Mouse (Mus musculus): ENCODE data around the gene Magi2. TPM values are rescaled to one million over a fixed set of nuclear protein-coding genes. Genes with fewer than 3 reads are reported as not detected.

Magi2 gene
- polyA plus RNA-seq, 1 experiment = 0.60 TPM

- Histone ChIP-seq H3K27ac (ENCODE audit: insufficient read depth, low read depth, low read length) (no peak overlapping the region), H3K36me3 (ENCODE audit: control insufficient read depth, insufficient read depth, low read length) (no peaks in the 10 kb centered on the region), H3K4me1 (ENCODE audit: control insufficient read depth, insufficient read depth, insufficient read length, low read length) (no peaks in the 10 kb centered on the region), H3K4me3 (ENCODE audit: low read depth, low read length) (no peak overlapping the region), H3K27me3 (ENCODE audit: control insufficient read depth, insufficient read depth, low read length) (no peaks in the 10 kb centered on the region)
- TF ChIP-seq CTCF (IDR thresholded peaks at IDR 0.05; ENCODE audit: extremely low read depth, insufficient read length, insufficient replicate concordance, low read depth, low read length) (no peak), POLR2A (IDR thresholded peaks at IDR 0.05; ENCODE audit: low read depth, low read length) (no peak)
These were observed 15.0 kb downstream of the Magi2 start for GRCm38 (mm10) chr5:19241797-19242196.

GRCm38 (mm10) chr5:19246426-19246825 lies 19.6 kb downstream of the Magi2 start:
- H3K27me3 ChIP-seq (ENCODE audit: control insufficient read depth, insufficient read depth, low read length) = no peaks in the 10 kb centered on the region
- no peaks in the 10 kb centered on the region for H3K4me1 ChIP-seq (ENCODE audit: control insufficient read depth, insufficient read depth, insufficient read length, low read length)
- no peaks in the 10 kb centered on the region for H3K36me3 ChIP-seq (ENCODE audit: control insufficient read depth, insufficient read depth, low read length)
- H3K4me3 ChIP-seq (ENCODE audit: low read depth, low read length) = no peak overlapping the region
- TF ChIP-seq CTCF (IDR thresholded peaks at IDR 0.05; ENCODE audit: extremely low read depth, insufficient read length, insufficient replicate concordance, low read depth, low read length) (no peak), POLR2A (IDR thresholded peaks at IDR 0.05; ENCODE audit: low read depth, low read length) (no peak)
- H3K27ac ChIP-seq (ENCODE audit: insufficient read depth, low read depth, low read length) = no peak overlapping the region
- WGBS = 47% methylated on average over 2 of the region's 2 CpGs

- 69% methylated on average over 3 of the region's 3 CpGs for WGBS
- no peaks in the 10 kb centered on the region for H3K27me3 ChIP-seq (ENCODE audit: control insufficient read depth, insufficient read depth, low read length)
- no peak for TF ChIP-seq CTCF (IDR thresholded peaks at IDR 0.05; ENCODE audit: extremely low read depth, insufficient read length, insufficient replicate concordance, low read depth, low read length)
- no peak for TF ChIP-seq POLR2A (IDR thresholded peaks at IDR 0.05; ENCODE audit: low read depth, low read length)
- H3K27ac ChIP-seq (ENCODE audit: insufficient read depth, low read depth, low read length) = no peak overlapping the region
- no peaks in the 10 kb centered on the region for H3K4me1 ChIP-seq (ENCODE audit: control insufficient read depth, insufficient read depth, insufficient read length, low read length)
- H3K36me3 ChIP-seq (ENCODE audit: control insufficient read depth, insufficient read depth, low read length) = no peaks in the 10 kb centered on the region
- no peak overlapping the region for H3K4me3 ChIP-seq (ENCODE audit: low read depth, low read length)
These were observed 20.4 kb downstream of the Magi2 start for GRCm38 (mm10) chr5:19247266-19247665.

- Histone ChIP-seq H3K4me1 (ENCODE audit: control insufficient read depth, insufficient read depth, insufficient read length, low read length) (no peaks in the 10 kb centered on the region), H3K36me3 (ENCODE audit: control insufficient read depth, insufficient read depth, low read length) (no peaks in the 10 kb centered on the region), H3K27me3 (ENCODE audit: control insufficient read depth, insufficient read depth, low read length) (no peaks in the 10 kb centered on the region), H3K4me3 (ENCODE audit: low read depth, low read length) (no peak overlapping the region), H3K27ac (ENCODE audit: insufficient read depth, low read depth, low read length) (no peak overlapping the region)
- WGBS = 44% methylated on average over 5 of the region's 5 CpGs
- TF ChIP-seq POLR2A (IDR thresholded peaks at IDR 0.05; ENCODE audit: low read depth, low read length) = no peak
- no peak for TF ChIP-seq CTCF (IDR thresholded peaks at IDR 0.05; ENCODE audit: extremely low read depth, insufficient read length, insufficient replicate concordance, low read depth, low read length)
These were observed 36.0 kb downstream of the Magi2 start for GRCm38 (mm10) chr5:19262816-19263215.

- H3K4me3 ChIP-seq (ENCODE audit: low read depth, low read length) = no peak overlapping the region
- TF ChIP-seq CTCF (IDR thresholded peaks at IDR 0.05; ENCODE audit: extremely low read depth, insufficient read length, insufficient replicate concordance, low read depth, low read length) (no peak), POLR2A (IDR thresholded peaks at IDR 0.05; ENCODE audit: low read depth, low read length) (no peak)
- H3K27me3 ChIP-seq (ENCODE audit: control insufficient read depth, insufficient read depth, low read length) = no peaks in the 10 kb centered on the region
- H3K4me1 ChIP-seq (ENCODE audit: control insufficient read depth, insufficient read depth, insufficient read length, low read length) = no peaks in the 10 kb centered on the region
- no peaks in the 10 kb centered on the region for H3K36me3 ChIP-seq (ENCODE audit: control insufficient read depth, insufficient read depth, low read length)
- 74% methylated on average over 2 of the region's 2 CpGs for WGBS
- no peak overlapping the region for H3K27ac ChIP-seq (ENCODE audit: insufficient read depth, low read depth, low read length)
These were observed 37.8 kb downstream of the Magi2 start for GRCm38 (mm10) chr5:19264627-19265026.

GRCm38 (mm10) chr5:19292581-19292980 lies 65.7 kb downstream of the Magi2 start:
- Histone ChIP-seq H3K27me3 (ENCODE audit: control insufficient read depth, insufficient read depth, low read length) (no peaks in the 10 kb centered on the region), H3K4me3 (ENCODE audit: low read depth, low read length) (no peak overlapping the region), H3K36me3 (ENCODE audit: control insufficient read depth, insufficient read depth, low read length) (no peaks in the 10 kb centered on the region), H3K27ac (ENCODE audit: insufficient read depth, low read depth, low read length) (no peak overlapping the region), H3K4me1 (ENCODE audit: control insufficient read depth, insufficient read depth, insufficient read length, low read length) (no peaks in the 10 kb centered on the region)
- no peak for TF ChIP-seq POLR2A (IDR thresholded peaks at IDR 0.05; ENCODE audit: low read depth, low read length)
- TF ChIP-seq CTCF (IDR thresholded peaks at IDR 0.05; ENCODE audit: extremely low read depth, insufficient read length, insufficient replicate concordance, low read depth, low read length) = no peak
- 73% methylated on average over 3 of the region's 3 CpGs for WGBS

- Histone ChIP-seq H3K4me3 (ENCODE audit: low read depth, low read length) (no peak overlapping the region), H3K36me3 (ENCODE audit: control insufficient read depth, insufficient read depth, low read length) (no peaks in the 10 kb centered on the region), H3K27ac (ENCODE audit: insufficient read depth, low read depth, low read length) (no peak overlapping the region), H3K27me3 (ENCODE audit: control insufficient read depth, insufficient read depth, low read length) (no peaks in the 10 kb centered on the region), H3K4me1 (ENCODE audit: control insufficient read depth, insufficient read depth, insufficient read length, low read length) (no peaks in the 10 kb centered on the region)
- WGBS = 85% methylated on average over 6 of the region's 6 CpGs
- TF ChIP-seq CTCF (IDR thresholded peaks at IDR 0.05; ENCODE audit: extremely low read depth, insufficient read length, insufficient replicate concordance, low read depth, low read length) = no peak
- no peak for TF ChIP-seq POLR2A (IDR thresholded peaks at IDR 0.05; ENCODE audit: low read depth, low read length)
These were observed 79.8 kb downstream of the Magi2 start for GRCm38 (mm10) chr5:19306656-19307055.

- H3K36me3 ChIP-seq (ENCODE audit: control insufficient read depth, insufficient read depth, low read length) = no peaks in the 10 kb centered on the region
- no peak for TF ChIP-seq CTCF (IDR thresholded peaks at IDR 0.05; ENCODE audit: extremely low read depth, insufficient read length, insufficient replicate concordance, low read depth, low read length)
- TF ChIP-seq POLR2A (IDR thresholded peaks at IDR 0.05; ENCODE audit: low read depth, low read length) = no peak
- H3K27me3 ChIP-seq (ENCODE audit: control insufficient read depth, insufficient read depth, low read length) = no peaks in the 10 kb centered on the region
- no peaks in the 10 kb centered on the region for H3K4me1 ChIP-seq (ENCODE audit: control insufficient read depth, insufficient read depth, insufficient read length, low read length)
- WGBS = 55% methylated on average over 1 of the region's 1 CpGs
- H3K27ac ChIP-seq (ENCODE audit: insufficient read depth, low read depth, low read length) = no peak overlapping the region
- H3K4me3 ChIP-seq (ENCODE audit: low read depth, low read length) = no peak overlapping the region
These were observed 83.0 kb downstream of the Magi2 start for GRCm38 (mm10) chr5:19309870-19310269.
